Mouse (Mus musculus): Measurements from ENCODE around the gene Cs. TPM values are rescaled to one million over a fixed set of nuclear protein-coding genes. Genes with fewer than 3 reads are reported as not detected.
A peak's percentile ranks its signal among the peaks of the same experiment; 100 is the strongest.

Gene Cs
- polyA plus RNA-seq, 1 experiment = 61.9 TPM

DNA sequence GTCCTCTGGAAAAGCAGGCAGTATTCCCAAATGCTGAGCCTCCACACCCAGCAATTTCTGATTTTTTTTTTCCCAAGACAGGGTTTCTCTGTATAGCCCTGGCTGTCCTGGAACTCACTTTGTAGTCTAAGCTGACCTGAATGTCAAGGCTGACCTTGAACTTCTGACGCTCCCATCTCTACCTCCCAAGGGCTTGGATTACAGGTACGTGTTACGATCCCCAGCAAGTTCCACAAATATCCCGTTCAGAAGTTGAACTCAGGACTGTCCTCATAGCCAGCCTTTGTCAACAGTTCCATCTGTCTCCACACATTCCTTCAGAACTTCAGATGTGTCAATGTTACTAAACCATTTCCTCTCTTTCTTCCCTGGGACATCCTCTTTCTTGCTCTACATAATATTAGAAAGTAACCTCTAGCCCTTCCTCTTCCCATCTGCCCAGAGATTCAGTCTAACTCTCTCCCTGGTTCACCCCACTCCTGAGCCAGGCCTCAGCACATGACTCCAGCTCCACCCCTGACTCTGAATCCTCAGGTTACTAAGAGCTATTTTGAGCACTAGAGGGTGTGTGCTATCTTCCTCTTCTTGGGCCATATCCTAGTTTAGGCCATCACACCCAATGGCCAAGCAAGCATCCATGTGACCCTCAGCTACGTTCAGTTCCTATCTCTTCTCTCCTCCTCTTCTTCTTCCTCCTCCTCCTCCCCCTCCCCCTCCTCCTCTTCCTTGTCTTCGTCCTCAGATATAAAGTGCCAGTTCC is 35.6 kb downstream of the Cs start:
- no peak overlapping the region for H3K4me3 ChIP-seq (replicated peaks; ENCODE audit: control insufficient read depth, low read depth, low read length)
- peaks cover 1% of the 10 kb centered on the region; the same call in 1 of the 2 replicates for H3K4me1 ChIP-seq (ENCODE audit: control insufficient read depth, insufficient read depth, low read length)
- H3K27ac ChIP-seq (ENCODE audit: control insufficient read depth, insufficient read depth, low read depth, low read length, poor library complexity) = peak overlapping the region; percentile 22; the same call in 1 of the 2 replicates
- 44% methylated on average over 6 of the region's 6 CpGs for WGBS
- TF ChIP-seq CTCF (IDR thresholded peaks at IDR 0.05; ENCODE audit: control insufficient read depth, insufficient read depth, low read length) = no peak
- no peak for TF ChIP-seq POLR2A (IDR thresholded peaks at IDR 0.05; ENCODE audit: borderline replicate concordance, control insufficient read depth, low read depth, low read length)

DNA sequence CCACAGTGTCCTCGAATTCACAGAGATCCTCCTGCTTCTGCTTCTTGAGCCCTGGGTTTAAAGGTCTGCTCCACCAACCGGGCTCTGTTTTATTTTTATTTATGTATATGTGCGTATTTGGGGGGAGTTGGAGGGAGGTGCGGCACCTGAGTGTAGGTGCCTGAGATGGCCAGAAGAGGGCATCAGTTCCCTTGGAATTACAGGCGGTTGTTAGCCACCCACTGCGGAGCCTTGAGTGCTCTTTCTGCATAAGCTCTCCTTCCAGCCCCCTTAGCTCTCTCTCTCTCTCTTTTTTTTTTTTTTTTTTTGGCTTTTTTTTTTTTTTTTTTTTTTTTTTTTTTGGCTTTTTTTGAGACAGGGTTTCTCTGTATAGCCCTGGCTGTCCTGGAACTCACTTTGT is 36.9 kb downstream of the Cs start:
- WGBS = 92% methylated on average over 6 of the region's 6 CpGs

DNA sequence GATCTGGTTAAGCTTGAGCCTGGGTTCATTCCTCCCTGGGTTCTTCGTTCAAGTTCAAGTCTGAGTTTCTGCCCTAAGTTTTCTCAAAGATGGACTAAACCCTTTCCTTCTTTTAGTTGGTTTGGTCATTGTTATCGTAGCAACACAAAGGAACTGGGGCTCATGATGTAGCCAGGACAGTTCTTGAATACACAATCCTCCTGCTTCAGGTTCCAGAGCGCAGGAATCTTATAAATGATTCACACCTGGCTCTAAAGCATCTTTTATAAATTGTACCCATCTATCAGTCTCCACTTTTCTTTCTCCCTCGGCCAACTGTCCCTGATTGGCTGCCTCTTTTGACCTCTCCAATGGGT is 38.5 kb downstream of the Cs start:
- TF ChIP-seq POLR2A (IDR thresholded peaks at IDR 0.05; ENCODE audit: borderline replicate concordance, control insufficient read depth, low read depth, low read length) (no peak), CTCF (IDR thresholded peaks at IDR 0.05; ENCODE audit: control insufficient read depth, insufficient read depth, low read length) (no peak)
- H3K4me1 ChIP-seq (ENCODE audit: control insufficient read depth, insufficient read depth, low read length) = peaks cover 1% of the 10 kb centered on the region; the same call in 1 of the 2 replicates

More for the DNA sequence above, 36.9 kb downstream of the Cs start:
- TF ChIP-seq POLR2A (IDR thresholded peaks at IDR 0.05; ENCODE audit: borderline replicate concordance, control insufficient read depth, low read depth, low read length) (no peak), CTCF (IDR thresholded peaks at IDR 0.05; ENCODE audit: control insufficient read depth, insufficient read depth, low read length) (peak; percentile 48)
- no peak overlapping the region for H3K27ac ChIP-seq (ENCODE audit: control insufficient read depth, insufficient read depth, low read depth, low read length, poor library complexity)
- H3K4me3 ChIP-seq (replicated peaks; ENCODE audit: control insufficient read depth, low read depth, low read length) = no peak overlapping the region
- H3K4me1 ChIP-seq (ENCODE audit: control insufficient read depth, insufficient read depth, low read length) = peaks cover 1% of the 10 kb centered on the region; the same call in 1 of the 2 replicates

DNA sequence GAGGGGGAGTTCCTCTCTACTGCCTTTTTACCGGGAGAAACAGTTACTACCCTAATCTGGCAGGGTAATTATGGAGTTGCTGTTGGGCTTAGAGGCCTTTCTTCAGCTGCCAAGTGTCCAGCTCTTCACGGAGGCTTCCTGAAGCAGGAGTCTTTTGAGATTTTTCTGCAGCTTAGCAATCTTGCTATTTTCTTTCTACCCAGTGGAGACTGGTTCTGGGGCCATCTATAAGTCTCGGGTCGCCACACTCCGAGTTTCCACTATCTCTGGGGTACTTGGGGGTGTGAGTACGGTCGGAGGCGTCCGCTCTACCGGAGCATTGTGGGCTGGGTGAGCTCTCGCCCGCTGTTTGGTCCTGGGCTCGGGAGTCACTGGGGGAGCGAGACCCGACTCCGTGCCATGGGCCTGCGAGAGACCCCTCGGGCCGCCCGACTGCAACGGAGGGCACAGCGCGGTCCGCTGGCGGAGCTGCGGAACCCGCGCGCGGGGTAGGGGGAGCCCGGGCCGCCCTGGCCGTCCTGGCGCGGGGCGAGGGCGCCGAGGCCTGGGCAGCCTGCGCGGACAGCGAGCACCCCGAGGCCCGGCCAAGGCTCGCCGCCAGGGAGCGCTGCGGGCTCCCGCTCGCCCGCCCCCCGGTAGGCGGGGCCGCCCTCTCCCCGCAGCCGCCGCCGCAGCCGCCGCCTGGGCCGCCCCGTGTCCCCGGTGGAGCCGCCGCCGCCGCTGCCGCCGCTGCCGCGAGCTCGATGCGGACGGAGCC is 39.1 kb downstream of the Cs start, which contains the start of gene Ankrd52:
TSS of gene Ankrd52 (plus strand) at position 661 of the 757 bp plus-strand sequence.
- peaks cover 1% of the 10 kb centered on the region; the same call in 1 of the 2 replicates for H3K4me1 ChIP-seq (ENCODE audit: control insufficient read depth, insufficient read depth, low read length)
- WGBS = 1% methylated on average over 72 of the region's 73 CpGs
- peak within 1 kb of the TSS; percentile 98 for H3K27ac ChIP-seq (ENCODE audit: control insufficient read depth, insufficient read depth, low read depth, low read length, poor library complexity)
- peak within 1 kb of the TSS; percentile 84 for H3K4me3 ChIP-seq (replicated peaks; ENCODE audit: control insufficient read depth, low read depth, low read length)
- TF ChIP-seq POLR2A (IDR thresholded peaks at IDR 0.05; ENCODE audit: borderline replicate concordance, control insufficient read depth, low read depth, low read length) (peak; percentile 60; the same call in 1 of the 2 replicates), CTCF (IDR thresholded peaks at IDR 0.05; ENCODE audit: control insufficient read depth, insufficient read depth, low read length) (peak; percentile 61)

More for the DNA sequence above, 38.5 kb downstream of the Cs start:
- 57% methylated on average over 4 of the region's 4 CpGs for WGBS
- H3K4me3 ChIP-seq (replicated peaks; ENCODE audit: control insufficient read depth, low read depth, low read length) = peak overlapping the region; percentile 73
- peak overlapping the region; percentile 98; the same call in 1 of the 2 replicates for H3K27ac ChIP-seq (ENCODE audit: control insufficient read depth, insufficient read depth, low read depth, low read length, poor library complexity)

DNA sequence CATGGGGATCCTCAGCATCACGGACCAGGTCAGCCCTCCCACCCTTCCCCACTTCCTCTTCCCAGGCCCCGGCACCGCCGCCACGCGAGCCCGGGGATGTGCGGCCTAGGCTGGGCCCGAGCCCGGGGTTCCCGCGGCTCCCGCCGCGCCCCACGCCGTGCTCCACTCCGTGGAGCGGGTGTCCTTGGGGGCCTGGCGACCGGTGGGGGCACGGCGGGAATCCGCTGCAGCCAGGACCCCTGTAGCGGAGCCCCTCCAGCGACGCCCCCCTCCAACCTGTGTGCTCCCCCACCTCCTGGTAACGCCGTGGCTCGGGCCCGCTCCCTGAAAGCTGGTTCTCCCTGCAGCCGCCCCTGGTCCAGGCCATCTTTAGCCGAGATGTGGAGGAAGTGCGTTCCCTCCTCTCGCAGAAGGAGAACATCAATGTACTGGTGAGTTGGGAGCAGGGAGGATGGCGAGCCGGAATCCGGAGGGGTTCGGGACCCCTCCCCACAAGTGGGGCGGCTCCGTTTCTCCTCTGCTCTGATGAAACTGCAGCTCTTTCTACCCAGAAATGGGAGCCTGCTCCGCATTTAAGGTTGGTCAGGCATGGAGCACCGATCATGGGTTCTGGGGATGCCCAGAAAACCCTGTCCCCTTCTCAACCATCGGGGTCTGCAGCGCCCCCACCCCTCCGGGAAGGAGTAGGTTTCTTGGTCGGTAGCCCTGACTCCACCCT is 39.8 kb downstream of the Cs start:
- 0 out of 2 replicates have a peak, but pooled peaks have one; percentile 37 for TF ChIP-seq POLR2A (IDR thresholded peaks at IDR 0.05; ENCODE audit: borderline replicate concordance, control insufficient read depth, low read depth, low read length)
- no peak for TF ChIP-seq CTCF (IDR thresholded peaks at IDR 0.05; ENCODE audit: control insufficient read depth, insufficient read depth, low read length)
- WGBS = under 1% methylated on average over 47 of the region's 47 CpGs
- peak overlapping the region; percentile 84 for H3K4me3 ChIP-seq (replicated peaks; ENCODE audit: control insufficient read depth, low read depth, low read length)
- peak overlapping the region; percentile 98 for H3K27ac ChIP-seq (ENCODE audit: control insufficient read depth, insufficient read depth, low read depth, low read length, poor library complexity)
- H3K4me1 ChIP-seq (ENCODE audit: control insufficient read depth, insufficient read depth, low read length) = peaks cover 1% of the 10 kb centered on the region; the same call in 1 of the 2 replicates

DNA sequence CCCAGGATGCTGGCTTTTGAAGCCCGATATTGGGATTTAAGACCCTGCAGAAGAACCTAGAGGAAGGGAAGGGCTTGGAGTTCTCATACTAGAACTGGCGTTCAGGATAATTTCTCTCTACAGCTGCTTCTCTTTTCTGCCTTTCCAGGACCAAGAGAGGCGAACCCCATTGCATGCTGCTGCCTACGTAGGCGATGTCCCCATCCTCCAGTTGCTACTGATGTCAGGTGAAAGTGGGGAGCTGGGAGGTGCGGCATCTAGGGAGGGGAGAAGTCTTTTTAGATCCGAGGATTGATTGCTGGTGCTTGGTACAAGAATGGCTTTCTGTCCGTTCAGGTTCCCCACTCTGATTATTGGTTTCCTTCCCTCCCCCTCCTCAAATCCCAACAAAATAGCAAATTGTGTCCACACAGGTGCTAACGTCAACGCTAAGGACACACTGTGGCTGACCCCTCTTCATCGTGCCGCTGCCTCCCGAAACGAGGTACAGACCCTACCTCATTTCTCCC is 40.5 kb downstream of the Cs start:
- Histone ChIP-seq H3K4me1 (ENCODE audit: control insufficient read depth, insufficient read depth, low read length) (peaks cover 1% of the 10 kb centered on the region; the same call in 1 of the 2 replicates), H3K27ac (ENCODE audit: control insufficient read depth, insufficient read depth, low read depth, low read length, poor library complexity) (no peak overlapping the region), H3K4me3 (replicated peaks; ENCODE audit: control insufficient read depth, low read depth, low read length) (no peak overlapping the region)
- WGBS = 72% methylated on average over 14 of the region's 14 CpGs
- TF ChIP-seq POLR2A (IDR thresholded peaks at IDR 0.05; ENCODE audit: borderline replicate concordance, control insufficient read depth, low read depth, low read length) (no peak), CTCF (IDR thresholded peaks at IDR 0.05; ENCODE audit: control insufficient read depth, insufficient read depth, low read length) (no peak)

DNA sequence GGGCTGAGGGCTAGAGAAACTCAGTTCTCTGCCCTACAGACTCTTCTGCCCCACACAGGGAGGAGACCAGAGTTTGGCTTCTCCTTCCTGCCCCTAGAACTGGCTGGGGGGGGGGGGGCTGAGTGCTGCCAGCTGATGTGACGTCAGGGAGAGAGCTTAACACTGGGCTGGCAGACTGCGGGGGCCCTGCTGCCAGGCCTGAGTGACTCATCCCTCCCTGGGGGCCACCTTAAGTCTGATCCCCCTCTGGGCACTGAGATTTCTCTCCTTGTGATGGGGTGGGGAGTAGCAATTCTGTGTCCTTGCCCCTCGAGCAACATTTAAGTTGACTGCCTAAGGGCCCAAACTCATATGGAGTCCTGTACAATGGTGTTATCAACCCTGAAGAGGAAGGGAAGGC is 40.9 kb downstream of the Cs start:
- TF ChIP-seq CTCF (IDR thresholded peaks at IDR 0.05; ENCODE audit: control insufficient read depth, insufficient read depth, low read length) = no peak
- TF ChIP-seq POLR2A (IDR thresholded peaks at IDR 0.05; ENCODE audit: borderline replicate concordance, control insufficient read depth, low read depth, low read length) = no peak
- Histone ChIP-seq H3K27ac (ENCODE audit: control insufficient read depth, insufficient read depth, low read depth, low read length, poor library complexity) (no peak overlapping the region), H3K4me1 (ENCODE audit: control insufficient read depth, insufficient read depth, low read length) (peaks cover 1% of the 10 kb centered on the region; the same call in 1 of the 2 replicates), H3K4me3 (replicated peaks; ENCODE audit: control insufficient read depth, low read depth, low read length) (no peak overlapping the region)
- 71% methylated on average over 3 of the region's 3 CpGs for WGBS

Data from bone marrow, adult 2 months (tissue).